Mouse (Mus musculus) left cerebral cortex, adult 2 months (tissue): ENCODE results near the gene Rassf3. TPM values are rescaled to one million over a fixed set of nuclear protein-coding genes. Genes with fewer than 3 reads are reported as not detected.
A peak's percentile ranks its signal among the peaks of the same experiment; 100 is the strongest.

Experiments used
- DNase-seq, 2 experiments: peaks; one replicate each; pipeline ENCODE4 v3.0.0; 2021 to 2022; ENCODE audit warnings: low spot score in 2 of 2, mixed read lengths in 1 of 2; ENCODE audit errors: extremely low spot score in 1 of 2
- H3K27ac ChIP-seq: fragments of 200-600 bp; 2 replicates; pipeline ENCODE4 v1.8.1; 2022
- H3K4me3 ChIP-seq: fragments of 200-600 bp; 2 replicates; pipeline ENCODE4 v1.8.1; 2022
- CTCF ChIP-seq: fragments of 200-600 bp; IDR thresholded peaks from 2 replicates; pipeline ENCODE4 v1.8.1; 2022; ENCODE audit warnings: antibody characterized with exemption, mild to moderate bottlenecking, moderate library complexity
- intact Hi-C: fragments of 180-260 bp; cut with DNase I; formaldehyde crosslinking; loops from one replicate; pipeline ENCODE4 v1.15.1; 2025
- total RNA-seq, 2 experiments: library from RNA; stranded (reverse); gene quantifications; 2 replicates each; pipeline ENCODE4 v1.2.3; 2021

The Rassf3 gene
- total RNA-seq, 2 experiments from 2014 or later = 39.4 to 40.1 TPM

DNA sequence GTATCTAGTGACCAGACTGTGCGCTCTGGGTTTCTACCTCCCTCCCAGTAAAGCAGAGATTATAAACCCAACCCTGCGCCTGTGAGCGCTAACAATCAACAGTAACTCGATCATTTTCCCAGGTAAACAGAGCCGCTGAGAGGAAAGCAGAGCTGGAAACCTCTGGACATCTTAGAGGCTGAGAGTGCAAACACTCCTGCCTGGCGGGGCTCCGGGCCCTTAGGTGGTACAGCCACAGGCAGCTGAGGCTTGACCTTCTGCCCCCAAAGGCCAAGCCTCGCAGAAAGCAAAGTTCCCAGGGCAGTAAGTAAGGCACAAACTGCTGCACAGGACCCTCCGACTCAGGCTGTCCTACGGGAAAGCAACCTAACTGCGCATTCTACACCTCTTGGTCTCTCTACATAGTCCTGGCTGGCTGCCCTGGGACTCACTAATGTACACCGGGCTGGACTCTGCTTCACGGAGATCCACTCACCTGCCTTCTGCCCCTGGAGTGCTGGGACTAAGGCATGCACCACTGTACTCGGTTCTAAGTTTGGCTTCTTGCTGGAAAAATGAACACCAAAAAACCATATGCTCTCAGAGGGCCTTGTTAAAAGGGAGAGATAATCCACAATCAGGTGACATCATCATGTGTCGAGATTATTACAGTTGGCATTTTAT is 41.6 kb downstream of the Rassf3 start:
- H3K4me3 ChIP-seq = no peak overlapping the region
- intact Hi-C loops = no loop called here
- no peak overlapping the region for H3K27ac ChIP-seq
- DNase-seq = no peak
- TF ChIP-seq CTCF = no peak

DNA sequence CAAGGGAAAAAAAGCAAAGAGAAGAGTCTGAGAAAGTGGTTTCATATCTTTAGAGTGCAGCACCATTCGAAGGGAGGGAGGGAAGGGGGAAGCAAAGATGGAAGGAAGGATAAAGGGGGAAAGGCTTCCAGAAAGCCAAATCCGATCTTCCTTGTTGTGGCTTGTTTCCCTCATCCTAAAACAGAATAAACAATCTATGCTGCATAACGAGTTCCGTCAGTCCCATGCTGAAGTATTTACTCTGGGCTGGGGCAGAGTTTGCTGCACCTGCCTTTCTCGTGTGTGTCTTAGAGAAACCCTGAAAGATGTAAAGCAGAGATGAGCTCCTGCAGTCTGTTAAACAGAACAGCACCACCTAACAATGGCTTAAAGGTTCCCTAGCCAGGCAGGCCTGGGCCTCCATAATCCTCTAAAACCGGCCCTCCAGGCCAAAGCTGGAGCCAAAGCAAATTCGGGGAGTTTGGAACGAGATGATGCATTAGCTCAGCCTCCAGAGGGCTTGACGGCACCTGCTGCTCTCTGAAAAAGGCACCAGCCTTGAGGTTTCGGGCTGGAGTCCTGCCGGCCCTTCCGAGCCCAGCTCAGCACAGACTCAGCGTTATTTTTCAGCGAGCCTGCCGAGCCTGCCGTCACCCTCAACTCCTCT is 43.4 kb downstream of the Rassf3 start:
- DNase-seq = no peak
- intact Hi-C loops = no loop called here
- Histone ChIP-seq H3K27ac (peak overlapping the region; percentile 82), H3K4me3 (no peak overlapping the region)
- no peak; the same call in 1 of the 2 replicates for TF ChIP-seq CTCF

DNA sequence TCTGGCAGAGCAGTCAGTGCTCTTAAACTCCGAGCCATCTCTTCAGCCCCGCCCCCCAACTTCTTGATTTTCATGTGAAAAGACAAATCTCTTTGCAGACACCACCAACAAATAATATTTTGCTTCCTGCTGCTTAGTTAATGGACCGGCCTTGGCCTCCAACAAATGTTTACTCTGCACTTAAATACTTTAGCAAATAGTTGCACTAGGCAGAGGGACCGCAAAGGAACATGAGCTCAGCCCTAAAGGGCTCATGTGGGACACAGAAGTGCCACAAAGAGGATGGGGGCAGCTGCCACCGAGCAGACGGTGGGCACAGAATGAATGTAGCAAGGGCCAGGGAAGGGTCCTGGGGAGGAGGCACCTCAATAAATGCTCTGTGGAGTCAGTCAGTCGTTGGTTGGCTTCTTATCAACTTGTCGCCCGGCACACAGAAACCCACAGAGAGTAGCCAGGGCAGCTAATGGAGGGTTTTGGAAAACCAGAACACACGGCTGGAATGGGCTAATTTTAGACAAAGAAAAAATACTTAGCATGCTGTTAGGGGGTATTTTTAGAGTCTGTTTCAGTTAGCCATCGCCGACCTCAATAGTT is 44.0 kb downstream of the Rassf3 start:
- intact Hi-C loops = no loop called here
- Histone ChIP-seq H3K27ac (peak overlapping the region; percentile 82), H3K4me3 (no peak overlapping the region)

DNA sequence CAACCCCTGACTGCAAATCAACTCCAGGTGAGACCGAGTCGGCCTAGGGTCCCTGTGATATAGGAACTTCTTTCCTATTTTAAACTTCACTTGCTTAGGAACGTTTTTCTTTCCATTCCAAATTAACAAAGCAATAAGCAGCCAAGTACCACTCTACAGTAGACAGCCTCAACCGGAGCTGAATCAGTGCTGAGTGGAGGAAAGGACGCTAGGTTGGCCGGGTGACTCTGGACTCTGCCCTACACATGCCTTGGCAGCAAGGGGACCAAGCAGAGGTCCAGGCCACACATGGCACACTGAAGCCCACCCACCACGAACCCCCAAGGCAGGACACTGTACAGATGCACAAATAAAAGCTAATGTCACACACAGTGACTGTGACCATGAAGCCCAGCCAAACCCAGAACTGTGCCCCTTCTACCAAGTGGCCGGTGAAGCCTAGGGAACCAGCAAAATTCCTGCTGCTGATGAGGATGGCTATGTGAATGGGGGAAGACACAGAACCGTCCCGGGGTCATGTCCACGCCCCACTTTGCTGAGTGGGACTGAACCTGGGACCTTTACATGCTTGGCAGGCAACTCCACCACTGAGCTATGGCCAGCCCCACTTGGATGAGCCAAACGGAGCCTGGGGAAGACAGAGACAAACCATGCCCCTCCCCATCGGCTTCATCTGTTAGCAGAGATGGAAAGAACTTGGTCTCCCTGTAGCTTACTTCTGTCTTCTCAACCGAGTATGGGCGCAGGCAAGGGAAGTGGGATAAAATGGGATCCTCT is 45.2 kb downstream of the Rassf3 start:
- intact Hi-C loops = no loop called here
- Histone ChIP-seq H3K27ac (peak overlapping the region; percentile 48), H3K4me3 (no peak overlapping the region)
- DNase-seq = no peak
- TF ChIP-seq CTCF = no peak

More for the DNA sequence above, 44.0 kb downstream of the Rassf3 start:
- no peak for TF ChIP-seq CTCF
- DNase-seq = no peak

DNA sequence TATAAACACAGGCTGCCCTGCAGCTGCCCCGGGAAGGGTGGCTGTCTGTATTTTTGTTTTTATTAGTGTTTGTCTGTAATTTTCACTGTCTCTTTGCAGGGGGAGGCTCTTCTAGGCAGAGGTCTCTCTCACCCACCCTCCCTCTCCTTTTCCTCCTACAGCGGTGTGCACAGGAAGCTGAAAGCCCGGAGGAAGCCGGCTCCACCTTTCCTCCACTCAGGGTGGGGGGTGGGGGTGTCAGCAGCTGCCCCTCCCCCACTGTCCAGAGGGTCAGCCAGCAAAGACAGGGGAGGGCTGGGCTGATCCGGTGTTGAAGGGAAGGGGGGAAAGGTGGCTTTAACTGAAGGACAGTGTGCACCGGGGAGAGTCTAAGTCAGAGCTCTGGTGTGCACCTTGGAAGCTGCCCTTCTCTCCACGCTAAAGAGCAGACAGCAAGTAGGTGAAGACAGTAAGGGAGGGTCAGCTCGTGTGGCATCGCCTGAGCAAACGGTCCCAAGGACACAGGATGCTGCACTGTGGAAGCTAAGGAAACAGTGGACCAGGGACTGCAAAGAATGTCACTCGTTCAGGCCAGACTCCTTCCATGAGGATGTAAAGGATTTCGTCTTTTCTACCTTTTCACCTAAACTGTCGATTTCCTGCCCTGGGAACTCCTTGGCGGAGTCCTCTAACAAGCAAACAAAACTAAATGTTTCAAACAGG is 46.0 kb downstream of the Rassf3 start:
- TF ChIP-seq CTCF = no peak
- intact Hi-C loops = loop anchor here (2.0 to 5.0 kb wide), 2 partner anchors 43 to 77 kb away; no protein-coding TSS in a partner anchor
- H3K4me3 ChIP-seq = no peak overlapping the region

DNA sequence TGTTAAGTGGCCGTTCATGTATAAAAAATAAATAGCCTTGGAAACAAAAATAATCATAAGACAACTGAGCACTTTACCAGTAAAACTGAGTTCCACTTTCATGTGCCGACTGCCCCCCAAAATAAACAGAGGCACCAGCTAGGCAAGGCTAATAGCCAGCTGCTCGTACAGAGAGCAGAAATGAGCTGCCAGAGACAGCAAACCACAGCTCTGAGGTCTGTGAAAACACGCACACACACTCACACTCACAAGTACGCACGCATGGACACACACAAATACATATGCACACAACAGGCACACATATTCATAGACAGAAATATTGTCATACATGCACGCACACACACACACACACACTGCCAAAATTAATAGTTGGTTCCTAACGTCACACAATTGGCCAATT is 46.6 kb downstream of the Rassf3 start:
- TF ChIP-seq CTCF = no peak
- Histone ChIP-seq H3K27ac (peak overlapping the region; percentile 67; the same call in 1 of the 2 replicates), H3K4me3 (no peak overlapping the region)
- no peak for DNase-seq
- intact Hi-C loops = loop anchor here (2.0 to 5.0 kb wide), 2 partner anchors 43 to 78 kb away; no protein-coding TSS in a partner anchor

More for the DNA sequence above, 46.0 kb downstream of the Rassf3 start:
- DNase-seq = no peak
- peak overlapping the region; percentile 67 for H3K27ac ChIP-seq

DNA sequence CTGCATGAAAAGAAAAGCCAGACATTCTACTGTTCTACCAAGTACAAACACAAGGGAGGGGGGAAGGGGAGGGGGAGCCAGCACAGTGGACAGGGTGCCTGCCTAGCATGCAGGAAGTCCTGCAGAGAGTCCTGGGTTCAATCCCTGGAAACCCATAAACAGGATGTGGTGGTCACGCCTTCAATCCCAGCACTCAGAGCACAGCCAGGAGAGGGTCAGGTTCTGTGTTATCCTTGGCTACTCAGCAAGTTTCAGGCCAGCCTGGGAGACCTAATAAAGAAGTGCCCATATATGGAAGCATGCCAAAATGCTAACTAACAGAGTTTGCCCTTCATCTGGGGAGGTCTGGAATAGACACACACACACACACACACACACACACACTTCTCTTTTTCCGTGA is 47.1 kb downstream of the Rassf3 start:
- no peak for TF ChIP-seq CTCF
- intact Hi-C loops = loop anchor here (2.0 to 5.0 kb wide), 2 partner anchors 44 to 78 kb away; no protein-coding TSS in a partner anchor
- DNase-seq = no peak
- Histone ChIP-seq H3K4me3 (no peak overlapping the region), H3K27ac (peak overlapping the region; percentile 80)

DNA sequence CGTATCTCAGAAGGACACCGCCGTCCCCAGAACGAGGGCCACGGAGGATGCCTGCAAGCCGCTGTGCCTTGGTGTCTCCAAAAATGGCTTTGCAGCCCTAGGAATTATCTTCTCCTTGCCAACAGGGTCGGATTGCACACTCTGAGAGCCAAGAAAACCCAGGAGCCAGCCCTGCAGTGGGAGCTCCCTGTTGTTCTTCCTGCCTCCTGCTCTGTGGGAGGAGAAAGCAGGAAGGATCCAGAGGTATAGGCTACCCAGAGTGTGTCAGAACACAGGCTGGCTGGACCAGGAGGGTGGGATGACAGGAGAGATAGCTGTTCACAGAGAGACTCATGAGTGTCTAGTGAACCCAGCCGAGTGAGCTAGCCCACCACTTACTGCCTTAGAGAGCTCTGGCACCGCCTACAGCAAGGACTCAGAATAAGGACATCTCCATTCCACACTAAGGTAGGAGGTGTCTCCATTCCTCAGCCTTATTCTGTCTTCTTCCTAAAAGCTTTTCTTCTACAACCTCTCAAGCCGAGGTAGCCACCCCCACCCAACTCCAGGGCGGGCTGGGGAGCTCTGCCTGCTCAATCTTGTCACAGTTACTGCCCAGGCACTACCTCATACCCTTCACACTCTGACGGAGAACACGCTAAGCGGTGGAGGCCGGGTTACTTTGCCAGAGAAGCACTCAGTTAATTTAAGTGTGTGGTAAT is 48.0 kb downstream of the Rassf3 start:
- 0 out of 2 replicates have a peak overlapping the region, but pooled peaks have one; percentile 3 for H3K4me3 ChIP-seq
- no peak; the same call in 1 of the 2 replicates for TF ChIP-seq CTCF
- peak in 1 of 2 experiments; percentile 55 for DNase-seq
- peak overlapping the region; percentile 80 for H3K27ac ChIP-seq
- intact Hi-C loops = loop anchor here (2.0 to 5.0 kb wide), 2 partner anchors 45 to 79 kb away; no protein-coding TSS in a partner anchor

DNA sequence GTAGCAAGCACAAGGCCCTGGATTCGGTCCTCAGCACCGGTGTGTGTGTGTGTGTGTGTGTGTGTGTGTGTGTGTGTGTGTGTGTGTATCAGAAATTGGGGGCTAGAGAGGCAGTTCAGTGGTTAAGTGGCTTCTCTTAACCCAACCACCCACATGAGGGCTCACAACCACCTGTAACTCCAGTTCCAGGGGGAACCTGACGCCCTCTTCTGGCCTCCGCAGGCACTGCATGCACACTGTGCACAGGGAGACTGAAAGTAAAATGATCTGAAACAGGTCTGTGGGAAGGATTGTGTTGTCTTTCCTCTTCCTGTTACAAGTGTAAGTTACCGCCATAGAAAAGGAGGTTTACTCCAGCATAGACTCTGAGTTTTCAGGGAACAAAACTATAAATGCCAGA is 49.0 kb downstream of the Rassf3 start:
- H3K4me3 ChIP-seq = no peak overlapping the region
- DNase-seq = no peak
- intact Hi-C loops = loop anchor here (5.0 kb wide), 1 partner anchor 80 kb away; no protein-coding TSS in a partner anchor
- peak overlapping the region; percentile 80 for H3K27ac ChIP-seq
- TF ChIP-seq CTCF = peak; percentile 48

DNA sequence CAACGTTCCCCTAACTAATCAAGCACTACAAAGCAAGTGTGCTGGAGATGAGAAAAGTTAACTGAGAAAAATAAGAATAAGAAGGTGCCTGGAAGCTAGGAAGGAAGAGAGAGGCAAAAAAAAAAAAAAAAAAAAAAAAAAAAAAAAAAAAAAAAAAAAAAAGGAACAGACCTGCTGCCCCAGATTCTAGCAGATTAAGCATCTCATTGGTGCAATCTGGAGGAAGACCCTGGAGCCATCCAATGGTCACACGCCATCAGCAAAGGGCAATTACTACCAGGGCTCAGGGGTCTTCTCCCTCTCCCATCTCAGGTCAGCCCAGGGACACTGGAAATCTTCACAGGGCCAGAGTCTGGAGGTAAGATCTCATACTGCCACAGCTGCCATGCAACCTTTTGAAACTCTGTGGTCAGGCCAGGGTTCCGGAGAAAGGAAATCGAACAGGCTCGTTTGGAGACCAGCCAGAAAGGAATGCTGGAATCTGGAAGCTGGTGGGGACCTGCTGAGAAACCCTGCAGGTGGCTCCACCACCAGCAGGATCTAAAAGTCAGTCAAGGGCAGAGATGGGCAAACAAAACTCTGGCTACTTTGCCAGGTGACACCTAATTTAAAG is 49.6 kb downstream of the Rassf3 start:
- intact Hi-C loops = loop anchor here (5.0 kb wide), 1 partner anchor 81 kb away; no protein-coding TSS in a partner anchor
- no peak for TF ChIP-seq CTCF

More for the DNA sequence above, 49.6 kb downstream of the Rassf3 start:
- no peak overlapping the region for H3K4me3 ChIP-seq
- no peak overlapping the region for H3K27ac ChIP-seq
- DNase-seq = no peak
